Mouse (Mus musculus): ENCODE measurements around the gene Fam131b. TPM values are rescaled to one million over a fixed set of nuclear protein-coding genes. Genes with fewer than 3 reads are reported as not detected.

Gene Fam131b
- polyA plus RNA-seq, 1 experiment: 0.24 TPM

DNA sequence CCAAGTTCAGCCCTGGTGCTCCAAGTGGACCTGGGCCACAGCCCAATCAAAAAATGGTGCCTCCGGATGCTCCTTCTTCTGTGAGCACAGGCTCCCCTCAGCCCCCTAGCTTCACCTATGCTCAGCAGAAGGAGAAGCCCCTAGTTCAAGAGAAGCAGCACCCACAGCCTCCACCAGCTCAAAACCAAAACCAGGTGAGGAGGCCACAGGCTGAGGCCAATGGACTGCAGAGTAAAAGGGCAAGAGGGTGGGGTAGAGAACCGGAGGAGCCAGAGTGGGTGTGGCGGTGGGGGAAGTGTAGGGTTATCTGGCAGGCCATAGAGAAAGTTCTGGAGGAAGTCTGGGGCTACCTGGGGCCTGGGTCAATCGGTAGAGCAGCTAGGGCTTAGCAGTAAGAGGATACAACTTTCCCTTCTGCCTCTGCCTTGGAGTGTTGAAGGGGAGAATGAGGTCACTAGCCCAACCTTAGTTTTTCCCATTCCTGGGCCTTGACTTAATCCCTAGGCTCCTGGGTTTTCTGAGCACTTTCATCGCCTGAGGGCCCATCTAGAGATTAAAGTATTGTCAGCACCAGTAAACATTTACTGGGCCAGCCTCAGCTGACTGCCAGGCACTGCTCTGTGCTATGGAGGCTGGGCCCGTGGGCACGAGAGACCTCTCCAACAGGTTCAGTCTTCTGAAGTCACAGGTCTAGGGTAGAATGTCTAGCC is 27.5 kb upstream of the Fam131b start:
- no peak for TF ChIP-seq POLR2A (IDR thresholded peaks at IDR 0.05; ENCODE audit: control insufficient read depth, extremely low read depth, insufficient read depth, low read length, poor library complexity)
- no peak for TF ChIP-seq CTCF (IDR thresholded peaks at IDR 0.05; ENCODE audit: borderline replicate concordance, control insufficient read depth, extremely low read depth, insufficient read depth, low read length, poor library complexity)
- no peak overlapping the region; the same call in 1 of the 2 replicates for H3K4me3 ChIP-seq (ENCODE audit: control insufficient read depth, insufficient read depth, low read length)

GRCm38 (mm10) chr6:42350968-42351775 is 26.7 kb upstream of the Fam131b start:
- Histone ChIP-seq H3K4me1 (replicated peaks; ENCODE audit: control insufficient read depth, insufficient read depth, low read length) (peaks cover 38% of the 10 kb centered on the region), H3K4me3 (ENCODE audit: control insufficient read depth, insufficient read depth, low read length) (peak overlapping the region; percentile 85), H3K27me3 (ENCODE audit: control insufficient read depth, insufficient read depth, low read length) (no peaks in the 10 kb centered on the region), H3K27ac (ENCODE audit: control insufficient read depth, insufficient read depth, low read length) (no peak overlapping the region), H3K36me3 (ENCODE audit: control insufficient read depth, insufficient read depth, low read length) (peaks cover 6% of the 10 kb centered on the region)
- 34% methylated on average over 13 of the region's 13 CpGs for whole genome bisulfite sequencing
- TF ChIP-seq POLR2A (IDR thresholded peaks at IDR 0.05; ENCODE audit: control insufficient read depth, extremely low read depth, insufficient read depth, low read length, poor library complexity): no peak
- peak; percentile 18 for DNase-seq

More for the DNA sequence above, 27.5 kb upstream of the Fam131b start:
- no peak for DNase-seq
- H3K27me3 ChIP-seq (ENCODE audit: control insufficient read depth, insufficient read depth, low read length): no peaks in the 10 kb centered on the region
- H3K36me3 ChIP-seq (ENCODE audit: control insufficient read depth, insufficient read depth, low read length): peaks cover 13% of the 10 kb centered on the region
- H3K4me1 ChIP-seq (replicated peaks; ENCODE audit: control insufficient read depth, insufficient read depth, low read length): peaks cover 38% of the 10 kb centered on the region
- H3K27ac ChIP-seq (ENCODE audit: control insufficient read depth, insufficient read depth, low read length): no peak overlapping the region
- WGBS: 56% methylated on average over 7 of the region's 7 CpGs

- Histone ChIP-seq H3K27ac (ENCODE audit: control insufficient read depth, insufficient read depth, low read length) (no peak overlapping the region; the same call in 1 of the 2 replicates), H3K36me3 (ENCODE audit: control insufficient read depth, insufficient read depth, low read length) (no peaks in the 10 kb centered on the region), H3K27me3 (ENCODE audit: control insufficient read depth, insufficient read depth, low read length) (no peaks in the 10 kb centered on the region), H3K4me3 (ENCODE audit: control insufficient read depth, insufficient read depth, low read length) (peak overlapping the region; percentile 85), H3K4me1 (replicated peaks; ENCODE audit: control insufficient read depth, insufficient read depth, low read length) (peaks cover 38% of the 10 kb centered on the region)
- TF ChIP-seq POLR2A (IDR thresholded peaks at IDR 0.05; ENCODE audit: control insufficient read depth, extremely low read depth, insufficient read depth, low read length, poor library complexity) (no peak), CTCF (IDR thresholded peaks at IDR 0.05; ENCODE audit: borderline replicate concordance, control insufficient read depth, extremely low read depth, insufficient read depth, low read length, poor library complexity) (no peak)
- peak; percentile 50 for DNase-seq
- 2% methylated on average over 72 of the region's 72 CpGs for WGBS
Measured at GRCm38 (mm10) chr6:42350021-42350967, 25.9 kb upstream of the Fam131b start.

DNA sequence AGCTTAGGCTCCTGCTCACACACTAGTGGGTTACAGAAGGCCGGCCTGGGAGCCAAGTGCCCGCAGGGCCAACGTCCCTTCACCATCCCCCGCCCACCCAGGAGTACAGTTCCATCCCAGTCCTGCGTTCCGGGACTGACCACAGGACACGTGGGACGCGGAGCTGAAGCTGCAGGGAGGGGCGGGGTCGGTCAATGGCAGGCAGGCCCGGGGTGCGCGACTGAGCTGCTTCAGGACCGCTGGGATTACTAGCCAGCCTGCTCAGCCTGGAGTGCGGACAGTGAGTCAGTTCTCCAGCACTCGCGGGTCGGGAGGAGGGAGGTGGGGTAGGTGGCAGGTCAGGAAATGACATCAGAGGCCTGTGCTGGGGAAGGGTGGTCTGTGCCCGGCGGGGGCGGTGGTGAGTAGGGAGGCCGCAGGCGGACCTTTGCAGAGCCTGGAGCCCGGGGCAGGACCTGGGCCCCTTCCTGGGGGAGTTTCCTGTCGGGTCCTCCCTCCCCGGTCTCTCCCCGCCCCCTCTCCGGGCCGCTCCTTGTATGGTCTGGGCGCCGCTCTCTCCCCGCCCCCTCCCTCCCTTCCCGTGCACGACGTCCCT is 25.1 kb upstream of the Fam131b start, which contains the start of gene Zyx:
Gene Zyx (plus strand): TSS at position 205 of the 595 bp plus-strand sequence.
- H3K4me1 ChIP-seq (replicated peaks; ENCODE audit: control insufficient read depth, insufficient read depth, low read length): peaks cover 39% of the 10 kb centered on the region
- 0 out of 2 replicates have a peak, but pooled peaks have one; percentile 18 for TF ChIP-seq CTCF (IDR thresholded peaks at IDR 0.05; ENCODE audit: borderline replicate concordance, control insufficient read depth, extremely low read depth, insufficient read depth, low read length, poor library complexity)
- peak; percentile 64; the same call in 1 of the 2 replicates for TF ChIP-seq POLR2A (IDR thresholded peaks at IDR 0.05; ENCODE audit: control insufficient read depth, extremely low read depth, insufficient read depth, low read length, poor library complexity)
- DNase-seq: peak; percentile 88
- H3K4me3 ChIP-seq (ENCODE audit: control insufficient read depth, insufficient read depth, low read length): peak within 1 kb of the TSS; percentile 85
- peak within 1 kb of the TSS; percentile 32 for H3K27ac ChIP-seq (ENCODE audit: control insufficient read depth, insufficient read depth, low read length)
- whole genome bisulfite sequencing: under 1% methylated on average over 33 of the region's 36 CpGs
- H3K27me3 ChIP-seq (ENCODE audit: control insufficient read depth, insufficient read depth, low read length): no peaks in the 10 kb centered on the region
- H3K36me3 ChIP-seq (ENCODE audit: control insufficient read depth, insufficient read depth, low read length): no peaks in the 10 kb centered on the region

DNA sequence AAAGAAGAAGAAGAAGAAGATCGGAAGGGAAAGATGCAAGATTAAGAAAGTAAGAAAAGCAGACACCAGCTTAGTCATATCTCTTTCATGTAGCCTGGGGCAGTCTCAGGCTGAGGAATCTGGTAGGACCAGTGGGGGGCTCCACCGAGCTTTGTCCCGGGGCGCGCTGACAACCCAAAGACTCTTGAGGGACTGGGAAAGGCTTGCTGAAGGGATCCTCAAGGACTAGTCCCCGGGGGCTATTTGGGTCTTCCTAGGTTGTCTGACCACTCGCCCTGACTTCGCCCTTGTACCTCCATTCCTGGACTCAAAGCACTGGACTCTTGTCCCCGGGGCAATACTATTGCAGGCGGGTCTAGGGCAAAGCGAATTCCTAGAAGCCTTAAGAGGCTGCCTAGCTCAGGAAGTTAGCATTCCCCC is 24.6 kb upstream of the Fam131b start:
- DNase-seq: peak; percentile 84
- WGBS: under 1% methylated on average over 11 of the region's 11 CpGs
- peaks cover 38% of the 10 kb centered on the region for H3K4me1 ChIP-seq (replicated peaks; ENCODE audit: control insufficient read depth, insufficient read depth, low read length)
- H3K27me3 ChIP-seq (ENCODE audit: control insufficient read depth, insufficient read depth, low read length): no peaks in the 10 kb centered on the region
- TF ChIP-seq POLR2A (IDR thresholded peaks at IDR 0.05; ENCODE audit: control insufficient read depth, extremely low read depth, insufficient read depth, low read length, poor library complexity) (no peak), CTCF (IDR thresholded peaks at IDR 0.05; ENCODE audit: borderline replicate concordance, control insufficient read depth, extremely low read depth, insufficient read depth, low read length, poor library complexity) (peak; percentile 69)
- no peaks in the 10 kb centered on the region for H3K36me3 ChIP-seq (ENCODE audit: control insufficient read depth, insufficient read depth, low read length)
- H3K4me3 ChIP-seq (ENCODE audit: control insufficient read depth, insufficient read depth, low read length): peak overlapping the region; percentile 85
- H3K27ac ChIP-seq (ENCODE audit: control insufficient read depth, insufficient read depth, low read length): peak overlapping the region; percentile 32; the same call in 1 of the 2 replicates
